Mouse (Mus musculus) liver, adult (tissue): ENCODE measurements at regions not wholly inside any gene's neighbourhood (a gene's known extent, or its start where the extent isn't known, plus 50 kb on each side); places are given as distances from the start of the nearest gene placed in this dataset.

Source experiments
- GATA4 ChIP-seq: IDR thresholded peaks from 2 replicates; pipeline ENCODE4 v1.6.1; 2014; ENCODE audit warnings: mild to moderate bottlenecking, low read length; ENCODE audit not compliant: insufficient replicate concordance

- TF ChIP-seq GATA4: no peak
Observed at GRCm38 (mm10) chr4:105909272-105909671, 119.6 kb downstream of the Gm12728 start.

- TF ChIP-seq GATA4: no peak
Observed at GRCm38 (mm10) chr4:105910666-105911065, 121.0 kb downstream of the Gm12728 start.

GRCm38 (mm10) chr4:105911678-105912077 lies 122.0 kb downstream of the Gm12728 start:
- no peak for TF ChIP-seq GATA4

- TF ChIP-seq GATA4: no peak
Observed at GRCm38 (mm10) chr4:105912296-105912695, 122.6 kb downstream of the Gm12728 start.

GRCm38 (mm10) chr4:105914996-105915395 lies 125.3 kb downstream of the Gm12728 start:
- TF ChIP-seq GATA4: no peak

- TF ChIP-seq GATA4: no peak
Observed at GRCm38 (mm10) chr4:105916229-105916628, 126.6 kb downstream of the Gm12728 start.

GRCm38 (mm10) chr4:105924781-105925382 lies 135.2 kb downstream of the Gm12728 start:
- no peak for TF ChIP-seq GATA4

GRCm38 (mm10) chr4:105925506-105925905 lies 135.8 kb downstream of the Gm12728 start:
- TF ChIP-seq GATA4: no peak

GRCm38 (mm10) chr4:105929658-105930057 lies 140.0 kb downstream of the Gm12728 start:
- TF ChIP-seq GATA4: no peak

- no peak for TF ChIP-seq GATA4
Observed at GRCm38 (mm10) chr4:105934971-105935370, 145.3 kb downstream of the Gm12728 start.

- TF ChIP-seq GATA4: no peak
Observed at GRCm38 (mm10) chr4:105936755-105937514, 147.3 kb downstream of the Gm12728 start.

GRCm38 (mm10) chr4:105937587-105937986 lies 147.9 kb downstream of the Gm12728 start:
- no peak for TF ChIP-seq GATA4

- TF ChIP-seq GATA4: no peak
Observed at GRCm38 (mm10) chr4:105938886-105939285, 149.2 kb downstream of the Gm12728 start.

- no peak for TF ChIP-seq GATA4
Observed at GRCm38 (mm10) chr4:105939636-105940199, 150.0 kb downstream of the Gm12728 start.

- TF ChIP-seq GATA4: no peak
Observed at GRCm38 (mm10) chr4:105940891-105941290, 151.2 kb downstream of the Gm12728 start.

GRCm38 (mm10) chr4:105941785-105942184 lies 152.1 kb downstream of the Gm12728 start:
- no peak for TF ChIP-seq GATA4

GRCm38 (mm10) chr4:105944962-105945361 lies 155.3 kb downstream of the Gm12728 start:
- TF ChIP-seq GATA4: no peak

GRCm38 (mm10) chr4:105945921-105946320 lies 156.3 kb downstream of the Gm12728 start:
- no peak for TF ChIP-seq GATA4
